32 mouse cellular contexts compared by ENCODE assay signal in the genomic region with DNA sequence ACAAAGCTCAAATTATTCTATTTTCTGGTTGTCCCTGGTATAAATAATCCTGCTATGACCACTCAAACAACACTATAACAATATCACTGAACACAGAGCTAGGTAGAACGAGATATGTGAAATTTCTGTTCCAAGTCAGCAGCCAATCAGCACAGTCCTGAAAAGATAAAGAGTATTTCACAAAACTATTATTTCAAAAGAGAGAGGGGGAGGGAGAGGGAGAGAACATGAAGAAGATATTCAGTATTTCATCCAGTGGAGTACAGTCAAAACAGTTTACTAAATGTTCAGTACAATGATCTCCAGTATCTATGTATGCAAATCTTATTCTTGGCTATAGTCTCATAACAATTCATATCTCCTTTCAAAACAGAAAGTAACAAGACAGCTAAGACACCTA. TPM values are rescaled to one million over a fixed set of nuclear protein-coding genes. Genes with fewer than 3 reads are reported as not detected.
A peak's percentile ranks its signal among the peaks of the same experiment; 100 is the strongest.
DNase-seq lines count a peak whose midpoint lies in the region; ATAC-seq lines count a peak whose summit lies in the region.
"Had no signal": no experiment of that assay in that cellular context is flagged by ENCODE, and none has a peak within 500 bp of the region (broad histone marks: within the 10 kb centered on the region; RNA-seq: fewer than 3 reads in every experiment).

No protein-coding gene starts in this region.

- WGBS in heart, embryonic 15.5 days = 32% methylated on average over 1 of the region's 1 CpGs
- 12% methylated on average over 1 of the region's 1 CpGs for WGBS in liver, embryonic 13.5 days (ENCODE audit: insufficient replicate concordance)

- ATAC-seq in heart, embryonic 15.5 days (replicated peaks; ENCODE audit: insufficient number of reproducible peaks, insufficient read depth, low FRiP score, low read depth) = no peak
- peak; percentile 7 for ATAC-seq in activated CD4-positive, CD25-positive, alpha-beta regulatory T cell, adult 4 months
- ATAC-seq in liver, embryonic 13.5 days (ENCODE audit: low read depth) = no peak
- ATAC-seq in megakaryocyte progenitor cell, adult 5-6 weeks (replicated peaks; ENCODE audit: poor library complexity) = 0 out of 2 replicates have a peak, but pooled peaks have one; percentile 10
- ATAC-seq: CD4-positive, CD25-positive, alpha-beta regulatory T cell, adult 4 months; forebrain, embryonic 15.5 days; lung, postnatal 0 days; midbrain, embryonic 16.5 days had no signal

- no peak for DNase-seq in heart, postnatal 25 days (ENCODE audit: low spot score)
- DNase-seq in liver, embryonic 13.5 days = no peak
- DNase-seq in gastrocnemius, postnatal 36 days = no peak
- no peak for DNase-seq in kidney, adult 9 months
- DNase-seq in embryo, embryonic 11 days = no peak
- DNase-seq: adrenal gland, postnatal 10 days; cerebellum, adult 11 months; cerebellum, adult 9-11 months; gastrocnemius, adult 2 months; heart, adult 2 months; heart, postnatal 14 days; kidney, adult 11 months; kidney, postnatal 25 days; lung, adult 18-20 months; right cerebral cortex, adult 18-20 months; right cerebral cortex, postnatal 4 days; thymus, adult 2 months; thymus, postnatal 36 days had no signal

- H3K27me3 ChIP-seq in heart, embryonic 15.5 days = no peaks in the 10 kb centered on the region
- H3K27me3 ChIP-seq in liver, embryonic 13.5 days = no peaks in the 10 kb centered on the region
- H3K27me3 ChIP-seq: embryonic facial prominence, embryonic 15.5 days; forebrain, embryonic 15.5 days; heart, embryonic 12.5 days; hindbrain, embryonic 13.5 days; kidney, embryonic 15.5 days had no signal

- no peaks in the 10 kb centered on the region for H3K36me3 ChIP-seq in heart, embryonic 15.5 days
- no peaks in the 10 kb centered on the region for H3K36me3 ChIP-seq in liver, embryonic 13.5 days
- H3K36me3 ChIP-seq: embryonic facial prominence, embryonic 10.5 days; embryonic facial prominence, embryonic 15.5 days; forebrain, embryonic 15.5 days; heart, embryonic 12.5 days; hindbrain, embryonic 13.5 days; kidney, embryonic 15.5 days; midbrain, embryonic 10.5 days had no signal

- no peaks in the 10 kb centered on the region for H3K9me3 ChIP-seq in heart, embryonic 15.5 days (replicated peaks)
- no peaks in the 10 kb centered on the region for H3K9me3 ChIP-seq in liver, embryonic 13.5 days (replicated peaks)
- H3K9me3 ChIP-seq: embryonic facial prominence, embryonic 10.5 days; embryonic facial prominence, embryonic 15.5 days; forebrain, embryonic 15.5 days; heart, embryonic 12.5 days; hindbrain, embryonic 13.5 days; kidney, embryonic 15.5 days; midbrain, embryonic 10.5 days had no signal

- no peak overlapping the region for H3K4me2 ChIP-seq in heart, embryonic 15.5 days
- H3K4me2 ChIP-seq in liver, embryonic 13.5 days = no peak overlapping the region
- H3K4me2 ChIP-seq: embryonic facial prominence, embryonic 15.5 days; forebrain, embryonic 15.5 days; hindbrain, embryonic 13.5 days; kidney, embryonic 15.5 days had no signal

- intact Hi-C loops in heart, postnatal 25 days (cut with DNase I) = no loop called here
- intact Hi-C loops in gastrocnemius, postnatal 36 days (cut with DNase I) = no loop called here

- peak overlapping the region; percentile 66; the same call in 1 of the 2 replicates for H3K27ac ChIP-seq in heart, embryonic 15.5 days
- H3K27ac ChIP-seq in liver, embryonic 13.5 days = 0 out of 2 replicates have a peak overlapping the region, but pooled peaks have one; percentile 56
- H3K27ac ChIP-seq: embryonic facial prominence, embryonic 10.5 days; embryonic facial prominence, embryonic 15.5 days; forebrain, embryonic 15.5 days; gastrocnemius, adult 2 months; heart, adult 2 months; hindbrain, embryonic 13.5 days; kidney, embryonic 15.5 days; macrophage; midbrain, embryonic 10.5 days had no signal

- H3K4me1 ChIP-seq in heart, embryonic 15.5 days (replicated peaks) = peaks cover 14% of the 10 kb centered on the region
- H3K4me1 ChIP-seq in liver, embryonic 13.5 days (replicated peaks) = peaks cover 59% of the 10 kb centered on the region

- no peak overlapping the region for H3K9ac ChIP-seq in heart, embryonic 15.5 days
- no peak overlapping the region for H3K9ac ChIP-seq in liver, embryonic 13.5 days
- H3K9ac ChIP-seq: embryonic facial prominence, embryonic 15.5 days; forebrain, embryonic 15.5 days; heart, embryonic 12.5 days; hindbrain, embryonic 13.5 days; kidney, embryonic 15.5 days had no signal

- H3K4me3 ChIP-seq in heart, embryonic 15.5 days = no peak overlapping the region
- no peak overlapping the region for H3K4me3 ChIP-seq in liver, embryonic 13.5 days (replicated peaks)
- H3K4me3 ChIP-seq: embryonic facial prominence, embryonic 10.5 days; embryonic facial prominence, embryonic 15.5 days; forebrain, embryonic 15.5 days; gastrocnemius, adult 2 months; heart, adult 2 months; heart, embryonic 12.5 days; hindbrain, embryonic 13.5 days; kidney, embryonic 15.5 days; midbrain, embryonic 10.5 days had no signal

RNA-seq across cellular contexts. Expression of gene Rabgap1l, which starts 5.1 kb away (rescaled TPM):
- 74.3 and 79.1 TPM in 2 replicates for polyA plus RNA-seq in heart, embryonic 15.5 days (2015; fragmentation: Nextera tagmentation; extraction: Ambion mirVana)
- 10 to 100 TPM; 73.7 to 84.1 TPM for total RNA-seq in heart, postnatal 25 days (2021)
- 100 to 1,000 TPM; 250 to 264 TPM for polyA plus RNA-seq in activated CD4-positive, CD25-positive, alpha-beta regulatory T cell, adult 4 months (2017; shearing (Covaris generic))
- 37.5 and 41.6 TPM in 2 replicates for polyA plus RNA-seq in liver, embryonic 13.5 days (2015; fragmentation: Nextera tagmentation; extraction: Ambion mirVana)
- 122 and 143 TPM in 2 replicates for total RNA-seq in megakaryocyte progenitor cell, adult 5-6 weeks (2015)
- 149 and 173 TPM in 2 replicates for total RNA-seq in megakaryocyte progenitor cell, adult 5-6 weeks (2017)
- total RNA-seq in gastrocnemius, postnatal 36 days (2021) = 10 to 100 TPM in 1 of 2 experiments, 1 to 10 TPM in 1; 9.1 to 11.7 TPM

Comparison
In these comparisons a context has a peak if more than half of its experiments do, and no peak if none do; other contexts are left out.
1. ATAC-seq: peak in activated CD4-positive, CD25-positive, alpha-beta regulatory T cell, adult 4 months (single experiment) and megakaryocyte progenitor cell, adult 5-6 weeks (single experiment); none in heart, embryonic 15.5 days (single experiment) and liver, embryonic 13.5 days (single experiment).
2. RNA of gene Rabgap1l, which starts 5.1 kb away (total RNA-seq): 122 to 173 TPM in megakaryocyte progenitor cell, adult 5-6 weeks and 73.7 to 84.1 TPM in heart, postnatal 25 days; 9.1 to 11.7 TPM in gastrocnemius, postnatal 36 days; every median in the first group is over 4 times any median in the second.